Mouse (Mus musculus) MEL (cell line): Measurements from ENCODE around the gene Kcnk13. TPM values are rescaled to one million over a fixed set of nuclear protein-coding genes. Genes with fewer than 3 reads are reported as not detected.

Experiments
- DNase-seq: peaks from one replicate; pipeline ENCODE4 v3.0.0; 2011; ENCODE audit warnings: low read depth, low spot score
- H3K27ac ChIP-seq: 2 replicates; pipeline ENCODE4 v1.5.1; 2012; ENCODE audit warnings: low read depth, mild to moderate bottlenecking, control low read depth, low read length, moderate library complexity; ENCODE audit not compliant: control insufficient read depth
- H3K27me3 ChIP-seq, 2 experiments: fragments of 150-350 bp in 1 of 2; sonication (generic) in 1 of 2; 2 replicates each; pipeline ENCODE4 v1.6.1; 2012; ENCODE audit warnings: low read length in 2 of 2, mild to moderate bottlenecking in 2 of 2, improper control_type of control experiment in 1 of 2, moderate library complexity in 1 of 2; ENCODE audit not compliant: insufficient read depth in 2 of 2, control insufficient read depth in 1 of 2
- H3K36me3 ChIP-seq, 2 experiments: 2 replicates each; pipeline ENCODE4 v1.6.1; 2012 to 2014; ENCODE audit warnings: low read length in 2 of 2, improper control_type of control experiment in 1 of 2, inconsistent platforms in 1 of 2, mild to moderate bottlenecking in 1 of 2; ENCODE audit not compliant: insufficient read depth in 2 of 2, control insufficient read depth in 1 of 2
- H3K4me1 ChIP-seq, 2 experiments: fragments of 150-350 bp in 1 of 2; sonication (generic) in 1 of 2; 2 replicates each; pipeline ENCODE4 v1.6.1; 2012; ENCODE audit warnings: low read length in 2 of 2, improper control_type of control experiment in 1 of 2, mild to moderate bottlenecking in 1 of 2; ENCODE audit not compliant: insufficient read depth in 2 of 2, control insufficient read depth in 1 of 2
- H3K4me3 ChIP-seq, 2 experiments: fragments of 150-350 bp in 1 of 2; sonication (generic) in 1 of 2; 2 replicates each; pipeline ENCODE4 v1.5.1; 2012; ENCODE audit warnings: low read depth in 2 of 2, low read length in 2 of 2, mild to moderate bottlenecking in 2 of 2, moderate library complexity in 2 of 2, control low read depth in 1 of 2, improper control_type of control experiment in 1 of 2; ENCODE audit not compliant: control insufficient read depth in 1 of 2, insufficient read depth in 1 of 2
- H3K79me2 ChIP-seq: 2 replicates; pipeline ENCODE4 v1.6.1; 2012; ENCODE audit warnings: mild to moderate bottlenecking, low read length, moderate library complexity; ENCODE audit not compliant: control insufficient read depth, poor library complexity, insufficient read depth
- H3K9ac ChIP-seq: 2 replicates; pipeline ENCODE4 v1.6.1; 2012; ENCODE audit warnings: low read depth, mild to moderate bottlenecking, control low read depth, low read length, moderate library complexity; ENCODE audit not compliant: control insufficient read depth, poor library complexity, severe bottlenecking
- H3K9me3 ChIP-seq: fragments of 150-350 bp; sonication (generic); replicated peaks from 2 replicates; pipeline ENCODE4 v1.6.1; 2012; ENCODE audit warnings: mild to moderate bottlenecking, low read length, improper control_type of control experiment, moderate library complexity; ENCODE audit not compliant: insufficient read depth
- CHD1 ChIP-seq: IDR thresholded peaks from 2 replicates; pipeline ENCODE4 v1.6.1; 2012; ENCODE audit warnings: low read depth, mild to moderate bottlenecking, inconsistent platforms, low read length, improper control_type of control experiment
- CTCF ChIP-seq, 3 experiments: IDR thresholded peaks in 2 of 3; conservative IDR thresholded peaks in 1 of 3; 2 replicates each; pipeline ENCODE4 v1.5.1; 2011 to 2012; ENCODE audit warnings: low read length in 3 of 3, low read depth in 2 of 3, mild to moderate bottlenecking in 2 of 3, improper control_type of control experiment in 1 of 3, inconsistent platforms in 1 of 3, mixed read lengths in 1 of 3, moderate library complexity in 1 of 3; ENCODE audit not compliant: control insufficient read depth in 1 of 3, insufficient read depth in 1 of 3, poor library complexity in 1 of 3, severe bottlenecking in 1 of 3
- E2F4 ChIP-seq: IDR thresholded peaks from 2 replicates; pipeline ENCODE4 v1.6.1; 2011; ENCODE audit warnings: low read depth, low read length, improper control_type of control experiment, borderline replicate concordance
- ELF1 ChIP-seq: IDR thresholded peaks from 2 replicates; pipeline ENCODE4 v1.6.1; 2014; ENCODE audit warnings: low read depth, mild to moderate bottlenecking, inconsistent platforms, low read length, improper control_type of control experiment, moderate library complexity
- HCFC1 ChIP-seq: IDR thresholded peaks from 2 replicates; pipeline ENCODE4 v1.6.1; 2012; ENCODE audit warnings: low read depth, mild to moderate bottlenecking, inconsistent platforms, low read length, improper control_type of control experiment, moderate library complexity
- JUND ChIP-seq: IDR thresholded peaks from 2 replicates; pipeline ENCODE4 v1.6.1; 2011; ENCODE audit warnings: low read depth, mild to moderate bottlenecking, improper control_type of control experiment, low read length
- MAFK ChIP-seq: IDR thresholded peaks from 2 replicates; pipeline ENCODE4 v1.6.1; 2011; ENCODE audit warnings: low read depth, mild to moderate bottlenecking, low read length, improper control_type of control experiment, borderline replicate concordance
- MAZ ChIP-seq: IDR thresholded peaks from 2 replicates; pipeline ENCODE4 v1.6.1; 2012; ENCODE audit warnings: low read depth, mild to moderate bottlenecking, inconsistent platforms, low read length, improper control_type of control experiment
- MEF2A ChIP-seq: IDR thresholded peaks from 2 replicates; pipeline ENCODE4 v1.6.1; 2014; ENCODE audit warnings: low read depth, mild to moderate bottlenecking, inconsistent platforms, low read length, improper control_type of control experiment; ENCODE audit not compliant: poor library complexity, insufficient replicate concordance, severe bottlenecking; ENCODE audit errors: extremely low read depth
- MYB ChIP-seq: IDR thresholded peaks from 2 replicates; pipeline ENCODE4 v1.6.1; 2011; ENCODE audit warnings: mild to moderate bottlenecking, low read depth, low read length, improper control_type of control experiment
- NELFE ChIP-seq: IDR thresholded peaks from 2 replicates; pipeline ENCODE4 v1.6.1; 2011; ENCODE audit warnings: low read depth, low read length, improper control_type of control experiment
- POLR2A ChIP-seq, 2 experiments: IDR thresholded peaks; 2 replicates each; pipeline ENCODE4 v1.6.1; 2011 to 2012; ENCODE audit warnings: low read length in 2 of 2, mild to moderate bottlenecking in 2 of 2, control low read depth in 1 of 2, improper control_type of control experiment in 1 of 2, low read depth in 1 of 2, moderate library complexity in 1 of 2; ENCODE audit not compliant: control insufficient read depth in 1 of 2, insufficient read depth in 1 of 2, poor library complexity in 1 of 2
- POLR2AphosphoS5 ChIP-seq: IDR thresholded peaks from 2 replicates; pipeline ENCODE4 v1.6.1; 2012; ENCODE audit warnings: low read depth, borderline replicate concordance, mild to moderate bottlenecking, inconsistent platforms, low read length, moderate library complexity, mixed read lengths
- RAD21 ChIP-seq: IDR thresholded peaks from 2 replicates; pipeline ENCODE4 v1.6.1; 2011; ENCODE audit warnings: mild to moderate bottlenecking, low read depth, low read length, improper control_type of control experiment
- RCOR1 ChIP-seq: IDR thresholded peaks from 2 replicates; pipeline ENCODE4 v1.6.1; 2012; ENCODE audit warnings: low read depth, mild to moderate bottlenecking, inconsistent platforms, low read length, improper control_type of control experiment
- SIN3A ChIP-seq: IDR thresholded peaks from 2 replicates; pipeline ENCODE4 v1.6.1; 2012; ENCODE audit warnings: low read length, improper control_type of control experiment, inconsistent platforms
- SMC3 ChIP-seq: IDR thresholded peaks from 2 replicates; pipeline ENCODE4 v1.6.1; 2011; ENCODE audit warnings: low read depth, low read length, improper control_type of control experiment
- TBP ChIP-seq: IDR thresholded peaks from 2 replicates; pipeline ENCODE4 v1.8.0; 2011; ENCODE audit warnings: low read depth, low read length, improper control_type of control experiment
- TCF12 ChIP-seq: IDR thresholded peaks from 2 replicates; pipeline ENCODE4 v1.6.1; 2014; ENCODE audit warnings: low read depth, mild to moderate bottlenecking, inconsistent platforms, low read length, improper control_type of control experiment, moderate library complexity
- USF1 ChIP-seq: IDR thresholded peaks from 2 replicates; pipeline ENCODE4 v1.6.1; 2014; ENCODE audit warnings: low read depth, mild to moderate bottlenecking, inconsistent platforms, low read length, improper control_type of control experiment, moderate library complexity
- USF2 ChIP-seq, 2 experiments: IDR thresholded peaks; 2 replicates each; pipeline ENCODE4 v1.6.1; 2011 to 2012; ENCODE audit warnings: improper control_type of control experiment in 2 of 2, low read length in 2 of 2, borderline replicate concordance in 1 of 2, inconsistent platforms in 1 of 2, low read depth in 1 of 2, mild to moderate bottlenecking in 1 of 2; ENCODE audit not compliant: insufficient read depth in 1 of 2
- polyA plus RNA-seq, 2 experiments: library from polyadenylated mRNA; stranded (reverse) in 1 of 2; unstranded in 1 of 2; fragments of >175 nt in 1 of 2; fragments of >200 nt in 1 of 2; gene quantifications; 2 replicates each; pipeline versions ENCODE4 v1.2.1 to v1.2.4; 2012; ENCODE audit warnings: low replicate concordance in 2 of 2, low read depth in 1 of 2; ENCODE audit not compliant: insufficient read length in 2 of 2, insufficient read depth in 1 of 2, missing spikeins in 1 of 2
- total RNA-seq: library from RNA; depleted of rRNA; stranded (reverse); fragments of 300-350 nt; gene quantifications from 2 replicates; pipeline ENCODE4 v1.2.3, GENCODE M21; 2012

Kcnk13 gene
- total and polyA plus RNA-seq, 3 experiments, result not detected

- Histone ChIP-seq H3K4me3 (no peak overlapping the region), H3K27me3 (no peaks in the 10 kb centered on the region)
- DNase-seq, result no peak
Observed at GRCm38 (mm10) chr12:100001910-100002309, 37.6 kb downstream of the Kcnk13 start.

GRCm38 (mm10) chr12:100002914-100003587, 38.8 kb downstream of the Kcnk13 start:
- Histone ChIP-seq H3K9me3 (no peaks in the 10 kb centered on the region), H3K79me2 (no peaks in the 10 kb centered on the region), H3K4me1 (no peaks in the 10 kb centered on the region; a peak in 1 of 4 replicates), H3K9ac (no peak overlapping the region), H3K36me3 (no peaks in the 10 kb centered on the region), H3K27ac (no peak overlapping the region), H3K27me3 (no peaks in the 10 kb centered on the region; a peak in 1 of 4 replicates), H3K4me3 (no peak overlapping the region)
- no peak for DNase-seq
- TF ChIP-seq MAZ (no peak), MAFK (no peak)

More at GRCm38 (mm10) chr12:100001910-100002309, 37.6 kb downstream of the Kcnk13 start:
- no peaks in the 10 kb centered on the region for H3K9me3 ChIP-seq
- H3K9ac ChIP-seq, result no peak overlapping the region
- no peak overlapping the region for H3K27ac ChIP-seq
- TF ChIP-seq CTCF (IDR thresholded peaks at IDR 0.05 in 2 of 3, conservative IDR thresholded peaks at IDR 0.05 in 1 of 3; ENCODE audit: control insufficient read depth in 1 of 3, insufficient read depth in 1 of 3, low read depth in 2 of 3, low read length in 3 of 3, poor library complexity in 1 of 3, severe bottlenecking in 1 of 3), result no peak
- no peak for TF ChIP-seq CHD1
- no peak for TF ChIP-seq POLR2A (IDR thresholded peaks at IDR 0.05; ENCODE audit: control insufficient read depth in 1 of 2, insufficient read depth in 1 of 2, low read depth in 1 of 2, low read length in 2 of 2, poor library complexity in 1 of 2)
- no peak for TF ChIP-seq TCF12
- no peak for TF ChIP-seq USF1
- no peak for TF ChIP-seq MAFK
- TF ChIP-seq MYB, result no peak
- TF ChIP-seq USF2 (IDR thresholded peaks at IDR 0.05; ENCODE audit: borderline replicate concordance in 1 of 2, insufficient read depth in 1 of 2, low read depth in 1 of 2, low read length in 2 of 2), result no peak
- TF ChIP-seq MEF2A, result no peak
- TF ChIP-seq JUND, result no peak
- no peak for TF ChIP-seq HCFC1
- no peak for TF ChIP-seq TBP
- TF ChIP-seq POLR2AphosphoS5, result no peak
- TF ChIP-seq NELFE, result no peak
- no peak for TF ChIP-seq E2F4
- no peak for TF ChIP-seq ELF1
- TF ChIP-seq SIN3A, result no peak
- TF ChIP-seq RCOR1, result no peak
- no peak for TF ChIP-seq RAD21
- no peak for TF ChIP-seq SMC3
- TF ChIP-seq, all 39 proteins: peak for 0
- Histone ChIP-seq H3K36me3 (no peaks in the 10 kb centered on the region), H3K4me1 (no peaks in the 10 kb centered on the region; a peak in 1 of 4 replicates), H3K79me2 (no peaks in the 10 kb centered on the region)
